Mouse (Mus musculus): ENCODE data around the gene Sertad3.

- TF ChIP-seq CTCF (IDR thresholded peaks at IDR 0.05; ENCODE audit: insufficient read depth, low read depth, low read length), result no peak
- no peak for TF ChIP-seq POLR2A (IDR thresholded peaks at IDR 0.05; ENCODE audit: insufficient read depth, low read depth, low read length)
Measured at GRCm38 (mm10) chr7:27487740-27488268, 14.2 kb downstream of the Sertad3 start.

Measured in olfactory bulb, adult 2 months (tissue).